Mouse (Mus musculus) cortical plate, adult 2 months (tissue): Measurements from ENCODE around the gene Kat2a.

Source experiments
- CTCF ChIP-seq: fragments of 200-500 bp; IDR thresholded peaks from 2 replicates; pipeline ENCODE4 v1.5.1; 2011; ENCODE audit warnings: mild to moderate bottlenecking, control low read depth, low read length; ENCODE audit not compliant: insufficient read depth; ENCODE audit errors: extremely low read depth
- POLR2A ChIP-seq: fragments of 200-500 bp; IDR thresholded peaks from 2 replicates; pipeline ENCODE4 v1.6.1; 2011; ENCODE audit warnings: mild to moderate bottlenecking, low read length, control low read depth; ENCODE audit not compliant: insufficient read depth; ENCODE audit errors: extremely low read depth

- TF ChIP-seq CTCF: no peak
- no peak for TF ChIP-seq POLR2A
Observed at GRCm38 (mm10) chr11:100685371-100685770, 26.9 kb downstream of the Kat2a start.
